Mouse (Mus musculus): ENCODE measurements at regions not wholly inside any gene's neighbourhood (a gene's known extent, or its start where the extent isn't known, plus 50 kb on each side); places are given as distances from the start of the nearest gene placed in this dataset.

DNA sequence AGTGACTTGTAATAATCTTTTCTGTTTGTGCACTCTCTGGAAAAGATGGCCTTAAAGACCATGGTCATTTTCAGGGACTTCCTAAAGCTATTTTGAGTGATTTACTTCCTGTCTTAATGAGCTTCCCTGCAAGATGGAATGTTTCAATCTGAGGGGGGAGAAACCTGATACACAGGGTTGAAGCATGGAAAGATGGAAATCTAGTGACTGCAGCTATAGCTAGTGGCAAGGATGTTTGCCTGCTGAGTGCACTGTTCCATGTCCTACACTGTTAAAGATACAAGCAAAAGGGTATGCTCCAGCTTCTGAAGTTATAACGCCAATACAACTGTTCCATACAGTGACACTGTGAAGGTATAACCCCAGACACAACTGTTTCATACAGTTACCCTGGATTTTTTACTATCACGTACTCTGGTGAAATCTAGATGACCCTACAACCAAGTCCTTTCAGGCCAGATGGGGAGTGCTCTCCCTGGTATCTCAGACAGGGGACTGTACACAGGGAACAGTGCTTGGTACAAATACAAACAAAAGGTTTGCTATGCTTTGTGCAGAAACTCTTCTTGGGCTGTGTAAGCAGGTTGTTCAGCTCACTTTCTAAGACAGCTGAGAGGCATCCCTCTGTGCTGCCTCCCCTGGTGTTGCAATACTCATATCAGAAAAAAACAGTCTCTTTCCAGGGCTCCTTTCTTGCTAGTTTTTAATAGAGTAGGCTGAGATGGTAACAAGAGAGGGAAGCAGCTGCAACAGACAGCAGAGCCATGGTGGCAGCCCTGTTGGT, 62.4 kb upstream of the Rfpl4b start:
- TF ChIP-seq POLR2A (IDR thresholded peaks at IDR 0.05; ENCODE audit: borderline replicate concordance, insufficient read depth, low read length) (no peak), CTCF (IDR thresholded peaks at IDR 0.05; ENCODE audit: borderline replicate concordance, insufficient read depth, low read depth, low read length) (no peak)
